Mouse (Mus musculus) kidney, adult 10 weeks (tissue): ENCODE data around the gene Spast. TPM values are rescaled to one million over a fixed set of nuclear protein-coding genes. Genes with fewer than 3 reads are reported as not detected.

Experiments used
- polyA plus RNA-seq: library from polyadenylated mRNA; stranded (reverse); fragments of 350-450 nt; fragmentation: Illumina TruSeq; extraction: RNeasy Lipid Tissue Mini Kit (QIAGEN cat#74804); gene quantifications from one replicate; pipeline ENCODE4 v1.2.3, GENCODE M21; 2014; ENCODE audit warnings: low read depth, low replicate concordance

Spast gene
- polyA plus RNA-seq, result 22.8 TPM

DNA sequence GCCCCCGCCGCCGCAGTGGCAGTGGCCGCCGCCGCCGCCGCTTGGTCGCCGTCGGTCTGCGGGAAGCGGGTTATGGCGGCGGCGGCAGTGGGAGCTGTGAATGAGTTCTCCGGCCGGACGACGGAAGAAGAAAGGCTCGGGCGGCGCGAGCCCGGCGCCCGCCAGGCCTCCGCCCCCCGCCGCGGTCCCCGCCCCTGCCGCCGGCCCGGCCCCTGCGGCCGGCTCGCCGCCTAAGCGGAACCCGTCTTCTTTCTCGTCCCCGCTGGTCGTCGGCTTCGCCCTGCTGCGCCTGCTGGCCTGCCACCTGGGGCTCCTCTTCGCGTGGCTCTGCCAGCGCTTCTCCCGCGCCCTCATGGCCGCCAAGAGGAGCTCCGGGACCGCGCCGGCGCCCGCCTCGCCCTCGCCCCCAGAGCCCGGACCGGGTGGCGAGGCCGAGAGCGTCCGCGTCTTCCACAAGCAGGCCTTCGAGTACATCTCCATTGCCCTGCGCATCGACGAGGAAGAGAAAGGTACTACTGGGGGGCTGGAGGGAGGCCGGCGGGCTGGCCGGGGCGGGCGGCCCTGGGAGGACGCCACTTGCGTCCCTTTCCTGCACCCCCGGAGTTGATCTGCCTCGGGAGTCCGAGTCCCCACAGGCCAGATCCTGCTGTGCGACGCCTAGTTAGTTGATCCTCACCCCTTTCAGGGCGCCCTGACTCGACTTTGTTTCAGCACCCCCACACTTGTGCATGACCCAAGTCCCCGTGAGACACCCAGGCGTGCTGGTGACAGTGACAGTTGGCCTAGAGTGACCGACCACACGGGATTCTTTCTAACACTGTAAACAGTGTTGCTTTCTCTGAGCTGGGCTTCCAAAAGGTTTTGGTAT is at the start of gene Spast:
Gene Spast, plus strand, starts transcription at position 51 of the 868 bp plus-strand sequence.

GRCm38 (mm10) chr17:74295026-74295970 is 43.5 kb upstream of the Spast start, which contains the start of gene Memo1:
Gene Memo1 (minus strand): TSS chr17:74295521.

DNA sequence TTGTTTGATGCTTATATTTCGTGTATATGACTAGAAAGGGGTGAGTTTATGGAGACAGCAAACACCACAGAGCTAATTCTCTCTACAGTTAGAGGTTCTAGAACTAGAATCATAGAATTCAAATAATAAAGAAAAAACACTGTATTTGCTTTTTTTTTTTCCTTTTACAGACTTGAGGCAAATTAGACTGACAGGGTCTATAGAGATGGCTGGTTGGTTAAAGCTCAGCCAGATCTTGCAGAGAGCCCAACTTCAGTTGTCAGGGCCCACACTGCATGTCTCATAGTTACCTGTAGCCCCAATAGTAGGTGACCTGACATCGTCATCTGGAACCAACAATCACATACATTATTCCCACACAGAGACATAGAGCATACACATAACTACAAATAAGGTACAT is 14.9 kb upstream of the Spast start, which contains the start of gene Dpy30:
Gene Dpy30, minus strand, starts transcription at position 101 of the 400 bp plus-strand sequence.

GRCm38 (mm10) chr17:74395383-74396065 is 56.7 kb downstream of the Spast start, which contains the start of gene Slc30a6:
Gene Slc30a6 (plus strand): TSS chr17:74395608.

Other genes starting within 250 kb of the Spast start
- 103 TPM for gene Memo1, start 43.5 kb upstream of the Spast start, polyA plus RNA-seq
- 157 TPM for gene Dpy30, start 15.0 kb upstream of the Spast start, polyA plus RNA-seq
- 21.4 TPM for gene Slc30a6, start 56.6 kb downstream of the Spast start, polyA plus RNA-seq
- 1.1 TPM for gene Nlrc4, start 120.2 kb downstream of the Spast start, polyA plus RNA-seq
- 335 TPM for gene Yipf4, start 150.5 kb downstream of the Spast start, polyA plus RNA-seq
- 145 TPM for gene Birc6, start 189.3 kb downstream of the Spast start, polyA plus RNA-seq